Mouse (Mus musculus) hindbrain, postnatal 0 days (tissue): ENCODE results near the gene Heg1. TPM values are rescaled to one million over a fixed set of nuclear protein-coding genes. Genes with fewer than 3 reads are reported as not detected.

Experiments
- ATAC-seq: fragments of 200-750 bp; cut with Nextera tagmentation; 2 replicates; pipeline ENCODE4 v1.8.0; 2017; ENCODE audit warnings: mild to moderate bottlenecking, moderate TSS enrichment, moderate library complexity
- DNase-seq: peaks from one replicate; pipeline ENCODE4 v3.0.0-alpha.2; 2015; ENCODE audit warnings: low spot score
- H3K27ac ChIP-seq: fragments of 300-500 bp; sonication (generic); 2 replicates; pipeline ENCODE4 v1.5.1; 2014; ENCODE audit warnings: mild to moderate bottlenecking
- H3K27me3 ChIP-seq: fragments of 300-500 bp; sonication (generic); 2 replicates; pipeline ENCODE4 v1.6.1; 2014; ENCODE audit warnings: low read length, mixed read lengths; ENCODE audit not compliant: insufficient read depth
- H3K36me3 ChIP-seq: fragments of 300-500 bp; sonication (generic); 2 replicates; pipeline ENCODE4 v1.6.1; 2014; ENCODE audit warnings: low read length, mixed read lengths; ENCODE audit not compliant: insufficient read depth
- H3K4me1 ChIP-seq: fragments of 300-500 bp; sonication (generic); 2 replicates; pipeline ENCODE4 v1.6.1; 2014; ENCODE audit warnings: antibody characterized with exemption, low read length, mixed read lengths; ENCODE audit not compliant: insufficient read depth
- H3K4me2 ChIP-seq: fragments of 300-500 bp; sonication (generic); 2 replicates; pipeline ENCODE4 v1.6.1; 2014; ENCODE audit warnings: low read depth, mild to moderate bottlenecking, low read length, moderate library complexity, mixed read lengths
- H3K4me3 ChIP-seq: fragments of 300-500 bp; sonication (generic); 2 replicates; pipeline ENCODE4 v1.5.1; 2014; ENCODE audit warnings: low read length
- H3K9ac ChIP-seq: fragments of 300-500 bp; sonication (generic); replicated peaks from 2 replicates; pipeline ENCODE4 v1.6.1; 2014; ENCODE audit warnings: mild to moderate bottlenecking, low read length, moderate library complexity, mixed read lengths
- H3K9me3 ChIP-seq: fragments of 300-500 bp; sonication (generic); 2 replicates; pipeline ENCODE4 v1.6.1; 2016; ENCODE audit warnings: low read length, mixed read lengths
- CTCF ChIP-seq: IDR thresholded peaks from 2 replicates; pipeline ENCODE4 v1.5.1; 2016; ENCODE audit warnings: antibody characterized with exemption, control low read depth, low read depth
- WGBS: fragments of 180-500 bp; shearing (Covaris S2); extraction: QIAGEN DNeasy Blood & Tissue Kit; methylation state at CpG from one replicate; pipeline ENCODE4 v1.1.7; 2014; 5-methylcytosine and 5-hydroxymethylcytosine counted together
- polyA plus RNA-seq: library from polyadenylated mRNA; unstranded; fragments of >200 nt; fragmentation: Nextera tagmentation; extraction: Ambion mirVana; gene quantifications from 2 replicates; pipeline ENCODE4 v1.2.1, GENCODE M21; 2015
- total RNA-seq: library from RNA; depleted of rRNA; stranded (reverse); fragments of >200 nt; gene quantifications from 2 replicates; pipeline ENCODE4 v1.2.3, GENCODE M21; 2014

Gene Heg1
- total and polyA plus RNA-seq, 2 experiments from 2014 or later: 8.1 to 30.4 TPM

GRCm38 (mm10) chr16:33706111-33706890 lies 22.1 kb downstream of the Heg1 start:
- H3K27me3 ChIP-seq: no peaks in the 10 kb centered on the region

DNA sequence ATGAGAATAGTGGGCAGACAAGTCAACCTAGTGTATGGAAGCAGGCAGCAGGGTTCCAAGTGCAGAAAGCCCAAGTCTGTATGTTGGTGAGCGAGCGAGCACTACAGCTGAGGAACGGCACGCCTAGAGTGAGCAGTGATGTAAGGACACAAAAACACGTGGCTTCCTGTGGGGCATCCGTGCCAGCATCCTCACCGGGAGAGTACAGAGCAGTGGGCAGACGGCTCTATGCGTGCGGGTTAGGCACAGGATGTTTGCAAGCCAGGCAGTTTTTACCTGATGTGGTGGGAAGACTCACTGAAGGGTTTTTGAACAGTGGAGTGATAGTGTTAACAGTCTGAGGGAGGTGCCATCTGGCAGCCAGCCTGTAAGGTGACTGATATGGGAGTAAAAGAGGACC lies 23.9 kb downstream of the Heg1 start:
- no peak for DNase-seq
- Histone ChIP-seq H3K4me2 (no peak overlapping the region), H3K9me3 (no peaks in the 10 kb centered on the region), H3K27ac (no peak overlapping the region), H3K36me3 (no peaks in the 10 kb centered on the region), H3K4me1 (no peaks in the 10 kb centered on the region), H3K27me3 (no peaks in the 10 kb centered on the region), H3K4me3 (no peak overlapping the region), H3K9ac (no peak overlapping the region)
- TF ChIP-seq CTCF: no peak
- 93% methylated on average over 10 of the region's 10 CpGs for WGBS
- ATAC-seq: no peak

More at GRCm38 (mm10) chr16:33706111-33706890, 22.1 kb downstream of the Heg1 start:
- Histone ChIP-seq H3K4me2 (no peak overlapping the region), H3K9ac (no peak overlapping the region), H3K27ac (no peak overlapping the region), H3K9me3 (no peaks in the 10 kb centered on the region), H3K4me3 (no peak overlapping the region), H3K36me3 (no peaks in the 10 kb centered on the region), H3K4me1 (no peaks in the 10 kb centered on the region)
- TF ChIP-seq CTCF: no peak
- no peak for ATAC-seq
- no peak for DNase-seq
- 90% methylated on average over 14 of the region's 14 CpGs for WGBS

- Histone ChIP-seq H3K9ac (no peak overlapping the region), H3K4me1 (no peaks in the 10 kb centered on the region), H3K9me3 (no peaks in the 10 kb centered on the region), H3K27ac (no peak overlapping the region), H3K4me2 (no peak overlapping the region), H3K27me3 (no peaks in the 10 kb centered on the region), H3K36me3 (no peaks in the 10 kb centered on the region), H3K4me3 (no peak overlapping the region)
- 92% methylated on average over 12 of the region's 12 CpGs for WGBS
- TF ChIP-seq CTCF: no peak
- no peak for ATAC-seq
- no peak for DNase-seq
Observed at GRCm38 (mm10) chr16:33708585-33709397, 24.6 kb downstream of the Heg1 start.

GRCm38 (mm10) chr16:33714271-33714670 lies 30.1 kb downstream of the Heg1 start:
- peak; percentile 43 for TF ChIP-seq CTCF
- H3K9ac ChIP-seq: peak overlapping the region; percentile 21; the same call in 1 of the 2 replicates
- peak; percentile 63; the same call in 1 of the 2 replicates for ATAC-seq
- peak overlapping the region; percentile 11; the same call in 1 of the 2 replicates for H3K4me3 ChIP-seq
- peak; percentile 59 for DNase-seq
- no peaks in the 10 kb centered on the region for H3K36me3 ChIP-seq
- H3K9me3 ChIP-seq: no peaks in the 10 kb centered on the region
- no peaks in the 10 kb centered on the region for H3K4me1 ChIP-seq
- H3K4me2 ChIP-seq: peak overlapping the region; percentile 46
- H3K27me3 ChIP-seq: no peaks in the 10 kb centered on the region
- 11% methylated on average over 13 of the region's 13 CpGs for WGBS
- no peak overlapping the region for H3K27ac ChIP-seq

DNA sequence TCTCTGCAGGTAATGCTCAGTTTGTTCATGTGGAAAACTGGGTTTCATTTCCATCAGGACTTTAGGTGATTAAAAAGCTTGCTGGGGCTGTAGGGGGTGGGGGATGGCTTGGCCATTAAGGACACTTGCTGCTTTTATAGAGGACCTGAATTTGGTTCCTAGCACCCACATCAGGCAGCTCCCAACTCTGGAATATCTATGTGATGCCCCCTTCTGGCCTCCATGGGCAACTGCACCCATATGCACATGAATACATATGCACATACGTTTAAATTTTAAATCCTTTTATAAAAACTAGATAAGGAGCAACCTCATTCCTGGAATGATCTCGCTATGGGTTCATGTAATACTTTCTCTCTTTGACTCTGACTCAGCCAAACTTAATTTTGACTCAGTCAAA lies 39.1 kb downstream of the Heg1 start:
- ATAC-seq (no peak), DNase-seq (no peak)
- Histone ChIP-seq H3K9me3 (0 out of 2 replicates have a peak, but pooled peaks cover 2% of the 10 kb centered on the region), H3K4me2 (no peak overlapping the region), H3K4me1 (no peaks in the 10 kb centered on the region), H3K9ac (no peak overlapping the region), H3K27me3 (no peaks in the 10 kb centered on the region), H3K27ac (no peak overlapping the region), H3K36me3 (peaks cover 7% of the 10 kb centered on the region), H3K4me3 (no peak overlapping the region)
- 99% methylated on average over 2 of the region's 2 CpGs for WGBS
- TF ChIP-seq CTCF: peak; percentile 32

DNA sequence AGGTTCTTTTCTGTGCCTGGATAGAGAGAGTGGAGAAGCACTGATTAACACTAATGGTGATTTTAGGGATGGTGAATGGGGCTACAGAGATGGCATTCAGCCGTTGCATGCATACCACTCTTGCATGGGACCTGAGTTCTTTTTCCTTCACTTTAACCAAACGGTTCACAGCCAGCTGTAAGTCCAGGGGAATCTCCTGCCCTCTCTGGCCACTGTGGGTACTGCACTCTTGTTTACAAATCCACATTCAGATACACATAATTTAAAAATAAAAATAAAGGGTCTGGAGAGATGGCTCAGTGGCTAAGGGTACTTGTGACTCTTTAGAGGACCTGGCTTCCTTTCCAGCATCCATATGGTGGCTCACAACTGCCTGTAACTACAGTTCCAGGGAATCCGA lies 39.8 kb downstream of the Heg1 start:
- Histone ChIP-seq H3K27ac (no peak overlapping the region), H3K4me1 (no peaks in the 10 kb centered on the region), H3K4me2 (no peak overlapping the region), H3K36me3 (peaks cover 7% of the 10 kb centered on the region), H3K27me3 (no peaks in the 10 kb centered on the region), H3K9ac (no peak overlapping the region), H3K4me3 (no peak overlapping the region), H3K9me3 (0 out of 2 replicates have a peak, but pooled peaks cover 2% of the 10 kb centered on the region)
- ATAC-seq: no peak
- 93% methylated on average over 3 of the region's 3 CpGs for WGBS
- peak; percentile 52 for TF ChIP-seq CTCF
- DNase-seq: no peak
